Mouse (Mus musculus): ENCODE results near the gene Slc25a41. TPM values are rescaled to one million over a fixed set of nuclear protein-coding genes. Genes with fewer than 3 reads are reported as not detected.
A peak's percentile ranks its signal among the peaks of the same experiment; 100 is the strongest.

Slc25a41 gene
- polyA plus RNA-seq, 1 experiment, result not detected

DNA sequence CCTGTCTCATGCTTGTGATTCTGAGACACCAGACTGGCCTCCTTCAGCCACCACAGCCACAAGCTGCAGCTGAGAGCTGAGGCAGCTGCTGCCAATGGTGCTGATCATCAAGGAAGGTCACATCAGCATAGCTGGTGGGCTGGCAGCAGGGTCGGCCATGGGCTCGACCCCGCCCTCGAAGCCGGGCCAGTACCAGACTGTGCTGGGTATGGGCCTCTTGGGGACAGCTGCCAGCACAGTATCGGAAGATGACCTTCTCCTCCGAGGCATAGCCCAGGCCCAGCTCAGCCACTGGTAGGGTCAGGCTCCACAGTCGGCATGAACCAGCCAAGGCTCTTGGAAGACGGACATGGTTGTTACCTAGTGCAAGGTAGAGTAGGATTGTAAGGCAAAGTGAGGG, 42.0 kb downstream of the Slc25a41 start:
- TF ChIP-seq CTCF (IDR thresholded peaks at IDR 0.05; ENCODE audit: extremely low read depth, insufficient read depth, insufficient read length, insufficient replicate concordance) (no peak), POLR2A (IDR thresholded peaks at IDR 0.05; ENCODE audit: low read depth, low read length) (no peak)
- Histone ChIP-seq H3K36me3 (ENCODE audit: control insufficient read depth, insufficient read depth, low read length) (peaks cover 21% of the 10 kb centered on the region), H3K27ac (ENCODE audit: insufficient read depth, low read length) (no peak overlapping the region), H3K4me1 (ENCODE audit: control insufficient read depth, insufficient read depth, insufficient read length) (no peaks in the 10 kb centered on the region; the same call in 1 of the 2 replicates), H3K4me3 (ENCODE audit: extremely low read depth, insufficient read depth, insufficient read length) (no peak overlapping the region), H3K27me3 (ENCODE audit: control insufficient read depth, insufficient read depth, low read length) (no peaks in the 10 kb centered on the region)
- DNase-seq (ENCODE audit: low read depth in 1 of 2, low spot score in 2 of 2), result no peak
- WGBS, result 95% methylated on average over 9 of the region's 9 CpGs

DNA sequence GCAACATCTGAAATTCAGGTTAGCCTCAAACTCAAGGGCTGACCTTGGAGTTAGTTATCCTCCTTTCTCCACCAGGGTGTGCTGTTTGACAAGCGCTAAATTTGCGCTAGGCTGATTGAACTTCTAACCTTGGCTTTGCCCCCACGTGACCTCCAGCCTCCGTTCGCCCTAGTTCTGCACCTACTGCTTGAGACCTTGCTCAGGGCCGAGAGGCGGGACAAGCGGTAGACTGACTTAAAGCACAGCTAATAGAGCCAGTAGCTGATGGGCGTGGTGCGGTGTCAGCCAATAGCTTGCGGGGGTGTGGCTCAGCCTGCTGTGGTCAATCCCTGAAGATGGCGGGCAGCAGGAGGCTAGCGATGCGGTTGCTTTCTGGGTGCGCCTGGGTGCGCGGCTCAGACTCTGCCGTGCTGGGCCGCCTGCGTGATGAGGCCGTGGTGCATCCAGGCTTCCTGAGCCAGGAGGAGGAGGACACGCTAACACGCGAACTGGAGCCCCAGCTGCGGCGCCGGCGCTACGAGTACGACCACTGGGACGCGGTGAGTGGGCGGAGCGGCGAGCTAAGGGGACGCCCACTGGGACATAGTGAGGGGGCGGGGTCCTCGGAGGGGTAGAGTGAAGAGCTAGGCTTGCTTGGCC, 44.3 kb downstream of the Slc25a41 start, which contains the start of gene Alkbh7:
Gene Alkbh7, plus strand, starts transcription at position 311 of the 639 bp plus-strand sequence.
- Histone ChIP-seq H3K4me1 (ENCODE audit: control insufficient read depth, insufficient read depth, insufficient read length) (no peaks in the 10 kb centered on the region; the same call in 1 of the 2 replicates), H3K27me3 (ENCODE audit: control insufficient read depth, insufficient read depth, low read length) (no peaks in the 10 kb centered on the region), H3K27ac (ENCODE audit: insufficient read depth, low read length) (no peak within 1 kb of the TSS), H3K36me3 (ENCODE audit: control insufficient read depth, insufficient read depth, low read length) (peaks cover 26% of the 10 kb centered on the region), H3K4me3 (ENCODE audit: extremely low read depth, insufficient read depth, insufficient read length) (peak within 1 kb of the TSS; percentile 76)
- peak; percentile 98 to 99 for DNase-seq (ENCODE audit: low read depth in 1 of 2, low spot score in 2 of 2)
- TF ChIP-seq POLR2A (IDR thresholded peaks at IDR 0.05; ENCODE audit: low read depth, low read length) (peak; percentile 28; the same call in 1 of the 2 replicates), CTCF (IDR thresholded peaks at IDR 0.05; ENCODE audit: extremely low read depth, insufficient read depth, insufficient read length, insufficient replicate concordance) (peak; percentile 73; the same call in 1 of the 2 replicates)
- under 1% methylated on average over 38 of the region's 38 CpGs for WGBS

DNA sequence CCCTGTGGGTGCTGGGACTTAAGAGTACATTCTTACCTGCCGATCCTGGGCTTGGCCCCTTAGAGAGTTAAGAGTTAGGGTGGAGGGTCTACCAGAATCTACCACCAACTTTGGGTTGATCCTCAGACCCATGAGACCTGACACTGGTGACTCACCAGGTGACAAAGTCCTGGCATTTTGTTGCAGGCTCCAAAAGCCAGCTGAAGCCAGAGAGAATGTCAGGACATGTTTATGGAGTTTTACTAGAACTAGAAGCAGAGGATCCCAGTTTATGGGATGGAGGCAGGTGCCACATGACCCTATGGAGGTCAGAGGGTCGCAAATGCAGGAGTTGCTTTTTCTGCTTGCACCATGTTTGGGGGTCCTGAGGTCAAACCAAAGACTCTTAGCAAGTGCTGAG, 44.9 kb downstream of the Slc25a41 start:
- H3K4me3 ChIP-seq (ENCODE audit: extremely low read depth, insufficient read depth, insufficient read length), result no peak overlapping the region

DNA sequence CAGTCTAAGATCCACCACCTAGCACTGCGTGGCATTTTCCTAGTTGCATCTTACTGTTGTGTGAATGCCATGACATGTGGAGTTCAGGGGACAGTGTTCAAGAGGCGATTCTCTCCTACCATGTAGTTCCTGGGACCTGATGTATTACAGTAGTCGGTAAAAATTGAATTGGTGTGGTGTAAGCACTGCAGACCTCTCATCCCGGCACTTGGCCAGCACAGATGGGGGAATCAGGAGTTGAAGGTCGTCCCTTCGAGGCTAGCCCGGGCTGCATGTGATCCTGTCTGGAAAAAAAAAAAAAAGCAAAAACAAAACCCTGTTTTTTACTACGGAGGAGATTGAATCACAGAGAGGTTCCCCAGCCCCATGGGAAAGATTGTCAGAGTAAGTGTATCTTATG, 46.4 kb downstream of the Slc25a41 start:
- peaks cover 26% of the 10 kb centered on the region for H3K36me3 ChIP-seq (ENCODE audit: control insufficient read depth, insufficient read depth, low read length)
- no peak for DNase-seq (ENCODE audit: low read depth in 1 of 2, low spot score in 2 of 2)
- 89% methylated on average over 8 of the region's 8 CpGs for WGBS
- no peak overlapping the region for H3K4me3 ChIP-seq (ENCODE audit: extremely low read depth, insufficient read depth, insufficient read length)
- no peaks in the 10 kb centered on the region for H3K27me3 ChIP-seq (ENCODE audit: control insufficient read depth, insufficient read depth, low read length)
- TF ChIP-seq POLR2A (IDR thresholded peaks at IDR 0.05; ENCODE audit: low read depth, low read length), result no peak
- TF ChIP-seq CTCF (IDR thresholded peaks at IDR 0.05; ENCODE audit: extremely low read depth, insufficient read depth, insufficient read length, insufficient replicate concordance), result no peak
- no peak overlapping the region for H3K27ac ChIP-seq (ENCODE audit: insufficient read depth, low read length)
- H3K4me1 ChIP-seq (ENCODE audit: control insufficient read depth, insufficient read depth, insufficient read length), result peaks cover 6% of the 10 kb centered on the region; the same call in 1 of the 2 replicates

More for the DNA sequence above, 44.9 kb downstream of the Slc25a41 start:
- TF ChIP-seq CTCF (IDR thresholded peaks at IDR 0.05; ENCODE audit: extremely low read depth, insufficient read depth, insufficient read length, insufficient replicate concordance) (no peak), POLR2A (IDR thresholded peaks at IDR 0.05; ENCODE audit: low read depth, low read length) (no peak)
- no peaks in the 10 kb centered on the region for H3K27me3 ChIP-seq (ENCODE audit: control insufficient read depth, insufficient read depth, low read length)
- peaks cover 26% of the 10 kb centered on the region for H3K36me3 ChIP-seq (ENCODE audit: control insufficient read depth, insufficient read depth, low read length)
- H3K4me1 ChIP-seq (ENCODE audit: control insufficient read depth, insufficient read depth, insufficient read length), result no peaks in the 10 kb centered on the region; the same call in 1 of the 2 replicates
- DNase-seq (ENCODE audit: low read depth in 1 of 2, low spot score in 2 of 2), result no peak
- WGBS, result 56% methylated on average over 2 of the region's 2 CpGs
- H3K27ac ChIP-seq (ENCODE audit: insufficient read depth, low read length), result no peak overlapping the region

DNA sequence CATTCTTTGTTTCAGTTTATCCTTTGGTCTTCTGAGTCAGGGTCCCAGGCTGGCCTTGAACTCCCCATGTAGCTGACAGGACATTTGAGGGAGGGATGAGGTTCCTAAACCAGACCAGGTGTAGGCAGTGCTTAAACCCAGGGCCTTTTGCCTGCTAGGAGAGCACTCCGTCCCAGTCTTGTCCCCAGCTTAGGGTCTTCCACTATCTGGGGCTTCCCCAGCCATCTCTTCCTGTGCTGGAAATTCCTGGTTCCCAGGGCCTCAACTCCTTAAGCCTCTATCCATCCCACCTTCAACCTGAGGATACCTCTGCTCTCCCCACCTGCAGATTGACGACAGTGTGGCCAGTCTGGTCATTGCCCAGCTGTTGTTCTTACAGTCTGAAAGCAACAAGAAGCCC, 50.5 kb downstream of the Slc25a41 start:
- peaks cover 6% of the 10 kb centered on the region; the same call in 1 of the 2 replicates for H3K4me1 ChIP-seq (ENCODE audit: control insufficient read depth, insufficient read depth, insufficient read length)
- H3K36me3 ChIP-seq (ENCODE audit: control insufficient read depth, insufficient read depth, low read length), result peaks cover 25% of the 10 kb centered on the region
- DNase-seq (ENCODE audit: low read depth in 1 of 2, low spot score in 2 of 2), result no peak
- H3K4me3 ChIP-seq (ENCODE audit: extremely low read depth, insufficient read depth, insufficient read length), result peak overlapping the region; percentile 5; the same call in 1 of the 2 replicates
- TF ChIP-seq POLR2A (IDR thresholded peaks at IDR 0.05; ENCODE audit: low read depth, low read length), result no peak
- TF ChIP-seq CTCF (IDR thresholded peaks at IDR 0.05; ENCODE audit: extremely low read depth, insufficient read depth, insufficient read length, insufficient replicate concordance), result no peak
- no peaks in the 10 kb centered on the region for H3K27me3 ChIP-seq (ENCODE audit: control insufficient read depth, insufficient read depth, low read length)
- H3K27ac ChIP-seq (ENCODE audit: insufficient read depth, low read length), result no peak overlapping the region
- 81% methylated on average over 2 of the region's 2 CpGs for WGBS

DNA sequence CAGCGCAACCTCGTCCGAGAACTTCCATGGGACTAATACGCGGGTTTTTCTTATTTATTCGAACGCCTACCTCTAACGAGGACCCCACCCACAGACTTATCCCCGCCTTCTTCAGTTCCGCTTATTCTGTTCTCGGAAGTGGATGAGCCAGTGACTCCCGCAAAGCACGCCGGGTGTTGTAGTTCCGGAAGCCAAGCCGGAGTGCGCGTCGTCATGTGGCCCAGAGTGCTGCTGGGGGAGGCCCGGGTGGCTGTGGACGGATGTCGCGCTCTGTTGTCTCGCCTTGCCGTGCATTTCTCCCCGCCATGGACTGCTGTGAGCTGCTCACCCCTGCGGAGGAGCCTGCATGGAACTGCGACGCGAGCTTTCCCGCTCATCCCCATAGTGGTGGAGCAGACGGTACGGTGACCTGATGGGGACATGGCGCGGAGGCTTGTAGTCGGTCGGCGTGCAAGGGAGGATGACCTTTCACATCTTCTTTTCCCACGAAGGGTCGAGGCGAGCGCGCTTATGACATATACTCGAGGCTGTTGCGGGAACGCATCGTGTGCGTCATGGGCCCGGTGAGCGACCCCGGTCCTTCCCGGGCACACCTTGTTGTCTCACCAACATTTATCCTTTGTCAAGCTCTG, 51.2 kb downstream of the Slc25a41 start, which contains the start of gene Clpp:
Gene Clpp, plus strand, starts transcription at position 191 of the 632 bp plus-strand sequence.
- Histone ChIP-seq H3K36me3 (ENCODE audit: control insufficient read depth, insufficient read depth, low read length) (peaks cover 19% of the 10 kb centered on the region), H3K27me3 (ENCODE audit: control insufficient read depth, insufficient read depth, low read length) (no peaks in the 10 kb centered on the region), H3K4me3 (ENCODE audit: extremely low read depth, insufficient read depth, insufficient read length) (peak within 1 kb of the TSS; percentile 92), H3K27ac (ENCODE audit: insufficient read depth, low read length) (peak within 1 kb of the TSS; percentile 85), H3K4me1 (ENCODE audit: control insufficient read depth, insufficient read depth, insufficient read length) (peaks cover 6% of the 10 kb centered on the region; the same call in 1 of the 2 replicates)
- 1% methylated on average over 52 of the region's 52 CpGs for WGBS
- no peak for TF ChIP-seq CTCF (IDR thresholded peaks at IDR 0.05; ENCODE audit: extremely low read depth, insufficient read depth, insufficient read length, insufficient replicate concordance)
- peak; percentile 91 for TF ChIP-seq POLR2A (IDR thresholded peaks at IDR 0.05; ENCODE audit: low read depth, low read length)
- DNase-seq (ENCODE audit: low read depth in 1 of 2, low spot score in 2 of 2), result peak; percentile 94 to 98
